Mouse (Mus musculus) retina, adult 2 months (tissue): ENCODE measurements around the gene Ppfia3.
"Not testable (repeated sequence)": the region's sequence is repeated elsewhere in the genome, so short reads cannot be mapped to it uniquely, and the experiment has no call there.

Experiments used
- DNase-seq: peaks from one replicate; pipeline ENCODE4 v3.0.0-alpha.2; 2012; ENCODE audit warnings: low read depth, low spot score

The Ppfia3 gene

DNA sequence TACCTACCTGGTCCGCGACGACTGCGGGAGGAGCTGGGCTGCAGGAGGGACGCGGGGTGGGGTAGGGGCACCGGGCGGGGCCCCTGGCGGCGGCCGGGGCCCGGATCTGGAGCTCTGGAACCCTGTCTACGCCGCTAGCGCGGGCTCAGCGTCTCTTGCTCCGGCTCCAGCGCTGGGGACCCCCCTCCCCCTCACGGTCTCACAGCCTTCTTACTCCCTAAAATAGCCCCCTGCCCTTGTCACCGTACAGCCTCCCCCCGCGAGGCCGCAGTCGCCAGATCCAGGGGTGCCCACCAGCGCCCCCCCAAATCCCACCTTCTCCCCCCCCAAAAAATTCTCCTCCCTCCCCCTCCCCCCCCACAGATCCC is at the start of gene Ppfia3:
Ppfia3 (minus strand) TSS at position 368 of the 368 bp plus-strand sequence.
- DNase-seq: no peak

DNA sequence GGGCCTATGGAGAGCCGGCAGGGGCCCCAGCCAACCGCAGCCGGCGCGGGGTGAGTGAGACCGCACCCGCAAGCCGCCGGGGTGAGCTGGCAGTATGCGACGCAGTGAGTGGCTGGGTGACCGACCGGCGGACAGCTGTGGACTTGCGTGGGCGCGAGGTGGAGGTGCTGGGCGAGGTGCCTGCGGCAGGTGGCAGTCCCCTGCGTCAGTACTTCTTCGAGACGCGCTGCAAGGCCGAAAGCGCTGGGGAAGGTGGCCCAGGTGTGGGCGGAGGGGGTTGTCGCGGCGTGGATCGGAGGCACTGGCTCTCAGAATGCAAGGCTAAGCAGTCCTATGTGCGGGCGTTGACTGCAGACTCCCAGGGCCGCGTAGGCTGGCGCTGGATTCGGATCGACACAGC is 48.8 kb upstream of the Ppfia3 start:
- no peak for DNase-seq

DNA sequence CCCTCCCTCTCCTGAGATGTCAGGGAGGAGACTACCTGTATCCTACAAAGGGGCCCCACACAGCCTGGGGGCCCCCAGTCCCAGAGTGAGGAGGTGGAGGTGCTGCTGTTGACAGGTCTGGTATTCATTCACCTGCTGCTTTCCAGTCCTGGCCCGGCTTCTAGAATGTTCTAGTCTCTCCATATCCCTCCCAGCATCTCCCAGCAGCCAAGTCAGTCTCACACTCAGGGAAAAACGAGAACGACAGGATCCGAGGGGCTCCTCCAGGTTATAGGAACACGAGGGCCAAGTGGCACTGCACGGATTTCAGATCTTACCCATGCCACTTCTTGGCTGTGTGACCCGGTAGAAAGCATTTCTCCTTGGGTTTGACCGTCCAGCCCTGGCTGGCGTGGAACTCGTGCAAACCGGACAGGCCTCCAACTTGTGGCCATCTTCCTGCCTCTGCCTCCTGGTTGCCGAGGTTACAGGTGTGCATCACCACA is 48.0 kb upstream of the Ppfia3 start:
- DNase-seq: no peak

DNA sequence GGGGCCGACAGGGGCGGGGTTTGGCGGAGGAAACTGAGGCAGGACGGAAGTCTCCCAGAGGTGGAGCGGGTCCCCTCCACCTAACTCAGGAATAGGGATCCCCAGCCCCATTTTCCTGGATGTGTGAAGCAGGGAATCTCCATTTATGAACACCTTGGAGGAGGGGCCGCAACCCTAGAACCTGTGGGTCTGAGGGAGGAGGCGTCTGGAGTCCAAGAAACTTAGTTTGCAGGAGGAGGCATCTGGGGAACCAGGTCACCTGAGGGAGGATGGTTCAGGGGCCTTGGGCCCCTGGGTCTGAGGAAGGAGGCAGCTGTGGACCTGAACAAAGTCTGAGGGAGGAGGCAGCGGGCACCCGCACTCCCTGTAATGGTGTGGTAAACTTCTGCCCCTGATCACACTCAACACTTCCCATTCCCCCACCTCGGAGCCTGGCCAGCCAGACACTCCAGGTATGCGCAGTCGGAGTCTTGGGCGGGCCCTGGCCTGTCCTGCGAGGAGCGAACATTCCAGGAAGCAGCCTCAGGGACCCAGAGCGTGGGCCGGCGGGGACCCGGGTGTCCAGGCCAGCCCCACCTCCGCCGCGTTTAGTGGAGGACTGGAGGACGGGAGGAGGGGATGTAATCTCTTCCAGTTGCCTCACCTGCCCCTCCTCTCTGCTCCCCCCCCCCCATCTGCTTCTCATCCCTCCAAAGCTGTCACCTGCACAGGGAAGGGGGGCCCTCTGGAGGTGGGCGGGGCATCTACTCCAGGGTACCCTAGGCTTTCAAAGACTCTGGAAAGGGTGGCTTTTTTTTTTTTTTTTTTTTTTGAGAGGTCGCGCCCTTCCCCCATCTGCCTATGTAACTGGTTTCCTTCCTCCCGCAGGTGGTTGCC is 47.3 kb upstream of the Ppfia3 start:
- no peak for DNase-seq

DNA sequence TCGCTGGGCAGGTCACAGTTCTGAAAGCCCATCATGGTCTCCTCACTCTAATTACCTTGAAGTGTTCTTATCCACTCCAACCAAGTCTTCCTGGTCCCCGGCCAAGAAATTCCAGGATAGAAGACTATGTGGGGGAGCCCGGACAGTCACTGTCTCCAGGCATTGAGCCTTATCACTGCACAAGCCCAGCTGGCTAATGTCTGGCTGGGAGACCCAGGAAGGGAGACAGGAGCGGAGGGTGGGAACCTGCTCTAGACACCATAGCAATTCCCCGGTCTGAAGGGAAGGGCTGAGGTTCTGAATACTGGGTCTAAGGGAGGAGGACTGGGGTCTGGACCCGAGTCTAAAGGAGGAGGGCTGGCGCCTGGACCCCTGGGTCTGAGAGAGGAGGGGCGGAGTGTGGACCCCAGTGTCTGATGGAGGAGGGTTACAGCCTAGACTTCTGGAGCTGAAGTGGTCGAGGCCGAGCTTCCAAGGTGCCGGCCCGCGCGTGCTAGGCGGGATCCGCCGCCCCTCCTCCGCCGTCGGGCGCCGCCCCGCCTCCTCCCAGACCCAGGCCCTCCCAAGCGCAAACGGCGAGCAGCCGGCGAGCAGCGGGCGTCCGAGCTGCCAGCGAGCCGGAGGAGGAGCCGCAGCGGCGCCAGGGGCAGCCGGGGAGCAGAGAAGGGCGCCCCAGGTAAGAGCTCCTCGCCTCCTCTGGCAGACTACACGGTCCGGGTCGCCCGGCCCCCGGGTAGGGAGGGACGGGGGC is 46.5 kb upstream of the Ppfia3 start, which contains the start of gene Ntf5:
Ntf5 (plus strand) TSS at position 583 of the 751 bp plus-strand sequence.
- no peak for DNase-seq

DNA sequence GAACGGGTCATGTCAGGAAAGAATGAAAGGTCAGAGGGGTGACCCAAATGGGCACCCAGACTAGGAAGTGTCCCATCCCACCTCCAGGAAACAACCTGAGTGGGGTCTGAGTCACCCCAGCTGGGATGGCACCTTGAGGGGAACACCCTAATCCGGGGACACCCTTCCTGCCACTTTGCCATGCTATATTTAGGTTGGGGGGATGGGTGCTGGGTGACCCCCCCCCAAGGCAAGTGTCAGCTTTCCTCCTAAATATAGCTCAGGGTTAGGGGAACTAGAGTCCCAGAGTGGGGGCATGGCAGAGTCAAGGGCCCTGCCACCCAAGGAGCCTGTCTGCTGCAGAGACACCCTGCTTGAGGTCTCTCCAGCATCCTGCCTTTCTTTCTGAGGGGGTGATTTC is 45.6 kb upstream of the Ppfia3 start:
- no peak for DNase-seq

DNA sequence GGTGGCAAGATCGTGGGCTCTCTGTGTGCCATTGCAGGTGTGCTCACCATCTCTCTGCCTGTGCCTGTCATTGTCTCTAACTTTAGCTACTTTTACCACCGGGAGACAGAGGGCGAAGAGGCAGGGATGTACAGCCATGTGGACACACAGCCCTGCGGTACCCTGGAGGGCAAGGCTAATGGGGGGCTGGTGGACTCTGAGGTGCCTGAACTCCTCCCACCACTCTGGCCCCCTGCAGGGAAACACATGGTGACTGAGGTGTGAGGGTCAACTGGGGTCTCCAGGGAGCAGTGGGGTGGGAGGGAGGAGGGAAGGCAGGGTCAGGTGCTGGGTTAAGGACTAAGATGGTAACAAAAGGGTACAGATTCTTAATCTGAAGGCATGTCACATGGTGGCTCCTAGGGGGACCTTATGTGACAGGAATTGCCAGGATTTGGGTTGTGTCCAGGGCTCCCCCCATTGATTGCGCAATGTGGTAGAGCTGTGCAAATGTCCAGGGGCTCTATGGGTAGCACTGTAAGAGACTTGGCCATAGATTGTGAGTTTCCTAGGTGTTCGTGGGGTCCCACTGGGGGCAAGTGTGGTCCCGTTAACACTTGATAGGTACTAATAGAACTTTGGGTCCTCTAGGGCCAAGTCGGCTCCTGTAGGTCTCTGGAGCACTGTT is 42.8 kb upstream of the Ppfia3 start:
- no peak for DNase-seq

DNA sequence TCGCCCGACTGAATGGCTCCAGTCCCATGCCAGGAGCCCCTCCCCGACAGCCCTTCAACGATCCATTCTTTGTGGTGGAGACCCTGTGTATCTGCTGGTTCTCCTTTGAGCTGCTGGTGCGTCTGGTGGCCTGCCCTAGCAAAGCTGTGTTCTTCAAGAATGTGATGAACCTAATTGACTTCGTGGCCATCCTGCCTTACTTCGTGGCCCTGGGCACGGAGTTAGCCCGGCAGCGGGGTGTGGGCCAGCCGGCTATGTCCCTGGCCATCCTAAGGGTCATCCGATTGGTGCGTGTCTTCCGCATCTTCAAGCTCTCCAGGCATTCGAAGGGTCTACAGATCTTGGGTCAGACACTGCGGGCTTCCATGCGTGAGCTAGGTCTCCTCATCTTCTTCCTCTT is 42.1 kb upstream of the Ppfia3 start:
- no peak for DNase-seq

DNA sequence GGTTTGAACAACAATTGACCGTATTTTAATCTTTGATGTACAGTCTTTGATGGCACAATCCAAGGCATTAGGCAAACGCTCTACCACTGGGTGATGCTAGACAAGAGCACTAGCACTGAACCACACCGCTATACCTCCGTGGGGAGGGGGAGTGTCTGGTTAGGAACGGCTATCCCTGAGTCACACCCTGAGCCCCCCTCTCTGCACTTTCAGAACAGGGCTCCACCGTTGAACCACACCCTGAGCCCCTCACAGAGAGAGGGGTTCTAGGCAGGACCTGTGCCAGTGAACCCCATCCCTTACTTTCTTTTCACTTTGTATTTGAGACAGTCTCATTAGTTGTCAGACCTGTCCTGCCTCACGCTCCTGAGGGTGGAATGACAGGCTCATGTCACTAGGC is 41.5 kb upstream of the Ppfia3 start:
- DNase-seq: no peak

DNA sequence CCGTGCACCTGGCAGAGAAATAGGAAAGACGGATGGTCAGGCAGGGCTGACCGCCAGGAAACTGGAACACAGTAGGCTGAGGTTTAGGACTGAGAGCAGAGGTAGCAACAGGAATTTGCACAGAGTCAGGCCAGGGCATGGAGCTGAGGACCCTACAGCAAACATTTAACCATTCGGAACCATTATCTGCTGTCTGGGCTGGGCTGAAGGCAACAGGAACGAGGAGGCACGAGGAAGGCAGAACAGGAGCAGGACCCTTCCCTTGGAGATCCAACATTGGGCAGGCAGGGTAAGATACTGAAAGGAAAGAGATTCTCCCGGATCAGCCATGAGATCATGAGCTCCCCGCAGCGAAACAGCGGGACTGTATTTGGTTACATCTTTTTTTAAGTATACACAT is 41.0 kb upstream of the Ppfia3 start:
- DNase-seq: no peak

DNA sequence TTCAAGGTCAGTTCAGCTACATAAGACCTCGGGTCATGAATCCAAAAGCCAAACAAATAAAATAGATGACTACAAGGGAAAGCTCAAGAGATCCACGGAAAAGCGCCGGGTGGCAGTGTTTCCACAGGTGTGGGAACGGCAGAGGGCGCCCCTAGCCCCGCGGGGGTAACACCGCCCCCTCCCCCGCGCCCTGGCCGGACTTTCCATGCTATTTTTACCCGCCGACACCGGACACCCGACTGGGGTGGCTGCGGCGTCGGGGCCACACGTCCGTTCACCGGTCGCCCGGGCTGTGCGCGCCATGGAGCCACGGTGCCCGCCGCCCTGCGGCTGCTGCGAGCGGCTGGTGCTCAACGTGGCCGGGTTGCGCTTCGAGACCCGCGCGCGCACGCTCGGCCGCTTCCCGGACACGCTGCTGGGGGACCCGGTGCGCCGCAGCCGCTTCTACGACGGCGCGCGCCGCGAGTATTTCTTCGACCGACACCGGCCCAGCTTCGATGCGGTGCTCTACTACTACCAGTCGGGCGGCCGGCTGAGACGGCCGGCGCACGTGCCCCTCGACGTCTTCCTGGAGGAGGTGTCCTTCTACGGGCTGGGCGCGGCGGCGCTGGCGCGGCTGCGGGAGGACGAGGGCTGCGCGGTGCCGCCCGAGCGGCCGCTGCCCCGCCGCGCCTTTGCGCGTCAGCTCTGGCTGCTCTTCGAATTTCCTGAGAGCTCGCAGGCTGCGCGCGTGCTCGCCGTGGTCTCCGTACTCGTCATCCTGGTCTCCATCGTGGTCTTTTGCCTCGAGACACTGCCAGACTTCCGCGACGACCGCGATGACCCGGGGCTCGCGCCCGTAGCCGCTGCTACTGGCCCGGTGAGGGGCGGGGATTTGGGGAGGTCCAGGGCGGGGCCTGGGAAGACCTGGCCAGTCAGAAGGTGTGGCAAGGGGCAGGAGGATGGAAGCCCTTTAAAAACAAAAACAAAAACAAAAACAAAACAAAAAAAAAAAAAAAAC is 39.6 kb upstream of the Ppfia3 start:
- DNase-seq: no peak

DNA sequence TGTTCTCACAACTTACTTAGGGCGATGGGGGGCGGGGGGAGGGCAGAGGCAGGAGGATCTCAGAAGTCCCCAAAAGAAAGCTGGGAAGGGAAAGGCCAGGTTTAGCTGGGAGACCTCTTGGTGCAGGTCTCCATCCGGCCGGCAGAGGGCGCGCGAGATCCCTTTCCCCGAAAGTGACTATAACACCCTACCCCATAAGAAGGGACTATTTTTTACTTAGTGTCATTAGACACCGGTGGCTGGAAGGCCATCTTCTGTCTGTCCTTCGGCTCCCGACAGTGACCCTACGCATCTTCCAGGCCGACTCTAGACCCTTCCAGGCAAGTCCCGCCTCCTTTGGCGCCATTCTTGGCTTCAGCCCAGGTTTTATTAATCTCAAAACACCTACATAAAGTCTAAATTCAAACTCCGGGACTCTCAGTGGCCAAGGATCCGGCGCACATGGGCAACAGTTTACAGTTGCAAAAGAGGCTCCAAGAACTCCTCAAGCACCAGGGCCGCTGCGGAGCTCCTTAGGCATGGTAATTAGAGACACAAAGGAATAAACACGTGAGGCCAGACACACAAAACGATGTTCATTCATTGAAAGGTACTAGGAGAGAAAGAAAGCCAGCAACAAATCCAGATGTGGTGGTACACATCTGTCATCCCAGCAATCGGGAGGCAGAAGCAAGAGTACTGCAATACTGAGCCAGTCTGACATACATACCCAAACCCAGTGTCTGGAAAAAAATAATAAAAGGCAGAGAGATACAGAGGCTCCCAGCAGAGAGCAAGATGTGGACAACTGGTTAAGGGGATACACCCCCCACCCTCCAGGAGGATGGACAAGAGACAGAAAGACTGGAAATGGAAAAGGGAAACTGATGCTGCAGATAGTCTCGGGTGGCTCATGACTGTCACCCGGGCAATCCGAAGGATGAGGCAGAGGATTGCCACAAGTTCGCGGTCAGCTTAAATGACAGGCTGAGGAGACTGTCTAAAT is 38.6 kb upstream of the Ppfia3 start, which contains the start of gene Kcna7:
Kcna7 (plus strand) TSS at position 563 of the 985 bp plus-strand sequence.
- DNase-seq: no peak

DNA sequence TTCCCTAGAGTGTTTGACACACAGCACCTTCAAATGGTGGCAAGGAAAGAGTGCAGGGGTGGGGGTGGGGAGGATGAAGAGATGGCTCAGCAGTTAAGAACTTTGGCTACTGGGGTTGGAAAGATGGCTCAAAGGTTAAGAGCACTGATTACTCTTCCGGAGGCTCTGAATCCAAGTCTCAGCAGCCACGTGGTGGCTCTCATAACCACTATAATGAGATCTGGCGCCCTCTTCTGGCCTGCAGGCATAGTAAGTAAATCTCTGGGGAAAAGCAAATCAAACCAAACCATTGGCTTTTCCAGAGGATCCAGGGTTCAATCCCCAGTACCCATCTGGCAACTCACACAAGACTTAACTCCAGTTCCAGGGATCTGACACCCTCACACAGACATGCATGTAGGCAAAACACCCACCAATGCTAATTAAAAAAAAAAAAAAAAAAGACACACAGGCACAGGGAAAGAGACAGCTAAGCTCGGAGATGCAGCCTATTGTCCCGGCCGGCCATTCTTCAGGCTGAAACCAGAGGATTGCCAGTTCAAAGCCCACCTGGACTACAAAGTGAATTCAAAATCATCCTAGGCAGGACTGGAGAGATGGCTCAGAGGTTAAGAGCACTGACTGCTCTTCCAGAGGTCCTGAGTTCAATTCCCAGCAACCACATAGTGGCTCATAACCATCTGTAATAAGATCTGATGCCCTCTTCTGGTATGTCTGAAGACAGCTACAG is 36.9 kb upstream of the Ppfia3 start:
- no peak for DNase-seq

DNA sequence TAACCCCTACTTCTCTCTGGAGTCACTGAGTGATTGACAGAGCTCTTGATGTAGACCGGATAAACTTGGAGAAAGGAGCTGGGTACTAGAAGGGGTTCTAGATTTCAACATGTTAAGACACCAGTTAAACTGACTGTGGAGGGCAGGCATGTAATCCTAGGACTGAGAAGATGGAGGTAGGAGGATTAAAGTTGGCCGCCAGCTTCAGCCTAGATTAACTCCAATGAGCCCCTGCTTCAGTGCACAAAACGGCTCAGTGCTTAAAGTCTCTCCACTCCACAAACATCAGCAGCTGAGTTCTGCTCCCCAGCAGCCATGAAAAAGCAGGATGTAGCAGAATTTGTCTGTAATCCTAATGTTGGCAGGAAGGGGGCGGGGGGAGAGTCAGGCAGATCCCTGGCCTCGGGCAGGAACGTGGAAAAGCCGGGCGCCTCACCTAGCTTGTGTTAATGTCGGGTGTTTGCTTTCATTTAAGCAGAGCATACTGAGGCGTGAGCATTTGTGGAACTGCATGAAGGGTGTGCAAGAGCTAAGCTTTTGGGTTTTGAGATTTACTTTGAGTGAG is 34.8 kb upstream of the Ppfia3 start:
- DNase-seq: peak; percentile 63

DNA sequence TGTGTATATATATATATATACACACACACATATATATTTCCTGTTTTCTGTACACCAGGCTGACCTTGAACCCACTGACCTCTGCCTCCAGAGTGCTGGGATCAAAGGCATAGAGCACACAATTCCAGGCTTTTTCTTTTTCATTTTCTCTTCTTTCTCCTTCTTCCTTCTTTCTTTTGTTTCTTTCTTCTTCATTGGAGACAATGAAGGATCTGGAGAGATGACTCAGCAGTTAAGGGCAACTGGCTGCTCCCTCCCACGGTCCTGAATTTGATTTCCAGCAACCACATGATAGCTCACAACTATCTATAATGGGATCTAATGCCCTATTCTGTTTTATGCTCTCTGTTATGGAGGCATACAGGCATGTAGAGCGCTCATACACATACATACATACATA is 30.0 kb upstream of the Ppfia3 start:
- DNase-seq: no peak

DNA sequence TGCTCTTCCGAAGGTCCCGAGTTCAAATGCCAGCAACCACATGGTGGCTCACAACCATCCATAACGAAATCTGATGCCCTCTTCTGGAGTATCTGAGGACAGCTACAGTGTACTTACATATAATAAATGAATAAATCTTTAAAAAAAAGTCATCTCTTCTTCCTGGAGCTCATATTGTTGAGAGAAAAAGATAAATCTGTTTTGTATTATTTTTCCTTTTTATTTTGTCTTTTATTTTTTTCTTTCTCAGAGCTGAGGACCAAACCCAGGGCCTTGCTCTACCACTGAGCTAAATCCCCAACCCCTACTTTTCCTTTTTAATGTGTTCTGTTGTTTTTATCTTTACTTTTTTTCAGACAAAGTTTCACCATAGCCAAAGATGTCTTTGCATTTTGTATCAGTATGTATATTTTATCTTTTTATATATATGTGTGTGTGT is 29.5 kb upstream of the Ppfia3 start:
- not testable (repeated sequence) for DNase-seq

DNA sequence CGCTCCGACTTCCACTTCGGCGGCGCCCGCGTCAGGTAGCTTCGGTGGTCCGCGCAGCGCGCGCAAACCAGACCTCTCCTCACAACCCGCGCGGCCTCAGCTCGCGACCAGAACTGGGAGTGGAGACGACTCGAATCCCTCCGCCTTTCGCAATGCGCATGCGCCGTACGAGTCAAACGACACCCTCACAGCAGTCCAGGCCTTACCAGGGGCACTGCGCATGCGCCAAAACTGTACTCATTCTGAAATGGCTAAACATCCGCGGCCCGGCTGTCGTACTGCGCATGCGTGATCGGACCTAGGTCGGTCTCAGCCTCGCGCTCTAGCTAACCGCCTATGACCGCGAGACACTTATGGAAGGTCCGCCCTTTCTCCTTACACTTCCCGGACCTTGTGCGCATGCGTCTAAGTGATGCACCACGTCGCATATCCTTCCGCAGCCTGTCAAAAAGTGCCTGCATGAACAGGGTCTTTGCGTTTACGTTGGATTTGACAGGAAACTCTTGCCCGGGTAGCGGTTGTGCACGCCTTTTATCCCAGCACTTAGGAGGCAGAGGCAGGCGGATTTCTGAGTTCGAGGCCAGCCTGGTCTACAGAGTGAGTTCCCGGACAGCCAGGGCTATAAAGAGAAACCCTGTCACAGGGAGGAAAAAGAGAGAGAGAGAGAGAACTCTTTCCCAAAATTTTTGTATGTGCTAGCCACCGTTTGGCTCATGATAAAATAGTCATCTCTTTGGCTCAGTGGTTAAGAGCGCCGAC is 28.9 kb upstream of the Ppfia3 start, which contains the start of gene Snrnp70:
Snrnp70 (minus strand) TSS at position 165 of the 759 bp plus-strand sequence.
- peak; percentile 100 for DNase-seq

DNA sequence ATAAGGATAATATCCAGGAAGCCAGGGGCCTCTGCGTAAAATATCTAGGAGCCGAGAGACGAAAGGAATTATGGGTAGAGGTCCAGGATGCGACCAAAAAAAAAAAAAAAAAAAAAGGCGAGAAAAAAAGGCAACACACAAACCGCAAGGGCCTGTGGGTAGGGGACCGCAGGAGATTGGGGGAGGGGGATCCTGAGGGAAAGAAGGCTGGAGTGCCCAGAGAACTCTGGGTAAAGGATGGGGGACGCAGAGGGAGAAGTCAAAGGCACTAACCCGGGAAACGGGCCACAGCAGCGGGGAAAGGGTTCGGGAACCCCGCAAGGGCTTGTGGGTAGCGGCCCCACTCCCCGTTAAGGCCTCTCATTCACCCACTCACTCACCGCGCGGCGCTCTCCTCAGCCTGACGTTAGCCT is 28.3 kb upstream of the Ppfia3 start:
- DNase-seq: no peak
